Mouse (Mus musculus) heart, adult 2 months (tissue): ENCODE results near the gene Plppr1. TPM values are rescaled to one million over a fixed set of nuclear protein-coding genes. Genes with fewer than 3 reads are reported as not detected.
"Not testable (repeated sequence)": the region's sequence is repeated elsewhere in the genome, so short reads cannot be mapped to it uniquely, and the experiment has no call there.

Experiments used
- DNase-seq, 2 experiments: peaks; one replicate each; pipeline ENCODE4 v3.0.0; 2021
- H3K27ac ChIP-seq: fragments of 200-600 bp; 2 replicates; pipeline ENCODE4 v1.8.1; 2022
- H3K27me3 ChIP-seq: fragments of 200-500 bp; 2 replicates; pipeline ENCODE4 v1.6.1; 2012; ENCODE audit warnings: mild to moderate bottlenecking, low read length, inconsistent platforms, mixed read lengths; ENCODE audit not compliant: control insufficient read depth, insufficient read depth
- H3K36me3 ChIP-seq: fragments of 200-500 bp; 2 replicates; pipeline ENCODE4 v1.6.1; 2012; ENCODE audit warnings: low read length, inconsistent platforms; ENCODE audit not compliant: control insufficient read depth, insufficient read depth
- H3K4me1 ChIP-seq: fragments of 200-500 bp; 2 replicates; pipeline ENCODE4 v1.6.1; 2011; ENCODE audit warnings: low read length; ENCODE audit not compliant: control insufficient read depth, insufficient read depth
- H3K4me3 ChIP-seq: fragments of 200-600 bp; 2 replicates; pipeline ENCODE4 v1.8.1; 2022
- H3K79me2 ChIP-seq: fragments of 200-500 bp; replicated peaks from 2 replicates; pipeline ENCODE4 v1.6.1; 2012; ENCODE audit warnings: mild to moderate bottlenecking, inconsistent platforms, low read length, moderate library complexity, mixed read lengths; ENCODE audit not compliant: control insufficient read depth, insufficient read depth
- H3K9ac ChIP-seq: fragments of 200-500 bp; 2 replicates; pipeline ENCODE4 v1.6.1; 2012; ENCODE audit warnings: low read depth, mild to moderate bottlenecking, control low read depth, inconsistent platforms, low read length, mixed read lengths
- CTCF ChIP-seq: fragments of 200-600 bp; IDR thresholded peaks from 2 replicates; pipeline ENCODE4 v1.8.1; 2022; ENCODE audit warnings: antibody characterized with exemption, mild to moderate bottlenecking, moderate library complexity
- EP300 ChIP-seq: fragments of 200-500 bp; IDR thresholded peaks from 2 replicates; pipeline ENCODE4 v1.6.1; 2011; ENCODE audit warnings: low read depth, low read length, control low read depth; ENCODE audit not compliant: insufficient read depth
- POLR2A ChIP-seq: fragments of 200-500 bp; IDR thresholded peaks from 2 replicates; pipeline ENCODE4 v1.6.1; 2011; ENCODE audit warnings: mild to moderate bottlenecking, low read depth, low read length, control low read depth; ENCODE audit not compliant: insufficient read depth
- WGBS: fragments of 180-500 bp; shearing (Covaris S2); methylation state at CpG from one replicate; pipeline ENCODE4 v1.1.7; 2018; 5-methylcytosine and 5-hydroxymethylcytosine counted together
- intact Hi-C: fragments of 180-260 bp; cut with DNase I; formaldehyde crosslinking; loops from one replicate; pipeline ENCODE4 v1.15.1; 2025
- polyA plus RNA-seq: library from polyadenylated mRNA; depleted of rRNA; stranded (reverse); fragments of >200 nt; gene quantifications from 2 replicates; pipeline ENCODE4 v1.2.3, GENCODE M21; 2012
- total RNA-seq, 2 experiments: library from RNA; stranded (reverse); gene quantifications; 2 replicates each; pipeline ENCODE4 v1.2.3; 2021

The Plppr1 gene
- total and polyA plus RNA-seq, 3 experiments, result 0.05 TPM; not detected in 2

DNA sequence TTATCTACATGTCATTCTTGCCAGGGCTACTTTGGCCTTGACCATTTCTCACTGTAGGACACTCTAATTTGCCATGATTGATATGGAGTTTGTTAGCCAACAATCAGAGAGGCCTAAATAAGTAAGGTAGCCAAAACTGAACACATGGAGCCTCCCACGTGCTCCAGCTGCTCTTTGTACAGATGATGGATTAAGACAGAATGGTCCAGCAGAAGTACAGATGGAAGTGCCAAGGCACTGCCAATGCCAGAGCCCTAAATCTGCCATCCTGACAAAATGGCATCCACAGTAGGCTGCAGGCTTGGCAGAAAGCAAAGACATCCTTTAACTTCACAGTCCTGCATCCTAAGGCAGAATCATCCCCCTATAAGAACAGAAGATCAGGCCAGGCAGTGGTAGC is 237.4 kb downstream of the Plppr1 start:
- Histone ChIP-seq H3K79me2 (no peaks in the 10 kb centered on the region), H3K36me3 (no peaks in the 10 kb centered on the region), H3K9ac (no peak overlapping the region), H3K4me1 (no peaks in the 10 kb centered on the region), H3K27ac (no peak overlapping the region), H3K4me3 (no peak overlapping the region), H3K27me3 (no peaks in the 10 kb centered on the region)
- WGBS, result 60% methylated on average over 1 of the region's 1 CpGs
- TF ChIP-seq CTCF, result no peak
- TF ChIP-seq POLR2A, result no peak
- no peak for TF ChIP-seq EP300
- intact Hi-C loops, result no loop called here
- DNase-seq, result no peak

DNA sequence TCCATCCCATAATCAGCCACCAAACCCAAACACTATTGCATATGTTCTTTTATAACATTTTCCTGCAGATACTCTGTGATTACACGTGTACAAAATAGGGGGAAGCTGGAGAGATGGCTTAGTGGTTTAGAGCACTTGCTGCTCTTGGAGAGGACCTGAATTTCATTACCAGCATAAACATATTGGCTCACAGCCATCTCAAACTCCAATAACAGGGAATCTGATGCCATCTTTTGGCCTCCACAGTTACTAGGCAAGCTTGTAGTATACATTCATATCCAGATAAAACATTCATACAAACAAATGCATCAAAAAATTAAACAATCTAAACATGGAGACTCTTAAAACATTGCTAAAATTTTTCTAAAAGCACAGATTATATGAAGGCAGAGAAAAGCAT is 240.5 kb downstream of the Plppr1 start:
- Histone ChIP-seq H3K36me3 (no peaks in the 10 kb centered on the region), H3K4me1 (no peaks in the 10 kb centered on the region), H3K79me2 (no peaks in the 10 kb centered on the region), H3K27ac (no peak overlapping the region), H3K9ac (no peak overlapping the region), H3K27me3 (no peaks in the 10 kb centered on the region), H3K4me3 (no peak overlapping the region)
- 30% methylated on average over 1 of the region's 1 CpGs for WGBS
- TF ChIP-seq CTCF (no peak), POLR2A (no peak)
- DNase-seq, result no peak
- intact Hi-C loops, result no loop called here

DNA sequence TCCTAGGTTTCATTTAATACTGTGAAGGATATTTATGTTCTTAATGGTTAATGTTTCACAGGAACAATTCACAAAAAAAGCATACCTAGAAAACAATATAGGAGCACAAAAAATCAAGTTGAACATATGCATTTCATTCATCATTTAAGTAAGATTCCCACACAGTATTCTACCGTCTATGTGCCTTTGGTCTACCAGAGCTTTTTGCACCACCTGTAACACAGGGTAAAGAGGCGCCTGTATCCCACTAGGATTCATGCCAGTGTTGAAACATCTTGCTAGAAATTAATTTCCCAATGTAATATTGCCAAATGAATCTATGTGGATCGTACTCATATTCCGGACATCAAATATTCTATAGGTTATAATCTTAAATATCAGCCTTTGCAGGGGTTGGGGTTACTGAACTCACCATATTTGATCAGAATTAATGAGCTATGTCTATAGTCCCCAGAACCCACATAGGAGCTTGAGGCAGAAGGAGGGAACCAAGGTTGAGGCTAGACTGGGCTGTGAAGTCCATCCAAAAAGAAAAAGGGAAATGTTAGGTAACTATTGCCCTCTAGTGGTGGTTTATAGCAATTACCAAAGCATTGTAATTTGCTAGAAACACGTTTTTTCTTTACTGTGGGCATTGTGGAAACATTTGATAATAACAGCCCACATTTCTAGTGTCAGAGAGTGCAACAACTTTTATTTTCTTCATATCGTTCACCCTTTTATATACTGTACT is 263.0 kb downstream of the Plppr1 start:
- Histone ChIP-seq H3K4me3 (no peak overlapping the region), H3K79me2 (no peaks in the 10 kb centered on the region), H3K9ac (no peak overlapping the region), H3K36me3 (no peaks in the 10 kb centered on the region), H3K4me1 (no peaks in the 10 kb centered on the region), H3K27me3 (no peaks in the 10 kb centered on the region), H3K27ac (no peak overlapping the region)
- 53% methylated on average over 6 of the region's 6 CpGs for WGBS
- intact Hi-C loops, result loop anchor here (1.0 to 5.0 kb wide), 2 partner anchors 543 to 630 kb away; no protein-coding TSS in a partner anchor
- no peak for TF ChIP-seq POLR2A
- TF ChIP-seq CTCF, result peak; percentile 80
- no peak for DNase-seq

DNA sequence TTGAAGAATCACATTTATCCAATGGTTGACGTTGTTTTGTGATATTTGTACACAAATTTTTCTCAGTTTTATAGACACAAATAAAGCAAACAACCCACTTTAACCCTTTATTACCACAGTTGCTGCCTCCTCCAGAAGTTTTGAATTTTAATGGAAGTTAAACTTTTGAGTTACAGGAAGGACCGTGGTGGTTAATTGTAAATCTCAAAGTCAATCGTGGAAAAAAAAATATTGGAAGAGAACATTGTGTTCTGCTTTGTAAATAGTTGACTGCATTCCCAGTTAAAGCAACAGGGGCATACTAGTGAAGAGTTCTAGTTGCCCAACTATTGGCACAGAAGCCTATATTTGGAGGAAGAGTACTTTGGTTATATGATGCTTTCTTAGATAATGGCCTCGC is 278.9 kb downstream of the Plppr1 start:
- H3K79me2 ChIP-seq, H3K27me3 ChIP-seq, H3K4me1 ChIP-seq, H3K36me3 ChIP-seq, H3K4me3 ChIP-seq, intact Hi-C loops, H3K9ac ChIP-seq, DNase-seq, H3K27ac ChIP-seq: not testable (repeated sequence)
- 62% methylated on average over 3 of the region's 4 CpGs for WGBS

DNA sequence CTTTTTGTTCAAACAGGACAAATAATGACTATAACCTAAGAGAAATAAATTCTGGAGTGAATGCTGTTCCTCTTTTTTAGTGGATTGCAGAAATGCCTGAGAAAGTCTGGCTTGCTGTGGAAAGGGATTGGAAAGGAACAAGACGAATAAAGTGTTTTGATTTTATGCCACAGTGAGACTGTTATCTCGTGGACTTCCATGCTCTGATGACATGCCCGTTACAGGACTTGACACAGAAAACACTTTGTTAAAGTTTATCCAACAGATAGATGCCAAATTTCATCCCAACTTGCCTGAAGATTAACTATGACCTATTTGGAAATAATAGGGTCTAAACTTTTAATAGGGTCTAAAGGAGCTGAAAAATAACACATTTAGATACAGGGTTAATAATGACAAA is 281.0 kb downstream of the Plppr1 start:
- H3K9ac ChIP-seq, H3K79me2 ChIP-seq, H3K27me3 ChIP-seq, H3K4me1 ChIP-seq, H3K27ac ChIP-seq, H3K36me3 ChIP-seq, intact Hi-C loops, H3K4me3 ChIP-seq, DNase-seq: not testable (repeated sequence)
- 35% methylated on average over 3 of the region's 3 CpGs for WGBS

DNA sequence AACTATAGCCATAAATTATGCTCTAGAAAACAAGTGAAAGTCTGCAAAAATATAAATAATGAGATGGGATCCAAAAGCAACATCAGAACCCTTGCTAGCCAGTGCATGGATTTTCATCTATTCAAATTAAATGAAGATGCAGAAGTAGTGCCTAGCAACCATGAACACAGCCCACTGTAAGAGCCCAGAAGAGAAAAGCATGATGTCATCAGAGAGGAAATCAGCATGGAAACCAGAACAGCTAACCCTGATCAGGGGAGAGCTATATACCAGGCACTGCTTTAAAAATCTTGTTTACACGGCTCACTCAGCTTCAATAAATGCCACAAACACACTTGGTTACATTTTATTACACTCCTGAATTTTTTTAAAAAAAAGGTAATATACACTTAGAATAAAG is 288.9 kb downstream of the Plppr1 start:
- H3K27me3 ChIP-seq, H3K4me3 ChIP-seq, H3K27ac ChIP-seq, intact Hi-C loops, DNase-seq, H3K79me2 ChIP-seq, H3K4me1 ChIP-seq, H3K9ac ChIP-seq, H3K36me3 ChIP-seq: not testable (repeated sequence)
- WGBS, result 60% methylated on average over 1 of the region's 1 CpGs

DNA sequence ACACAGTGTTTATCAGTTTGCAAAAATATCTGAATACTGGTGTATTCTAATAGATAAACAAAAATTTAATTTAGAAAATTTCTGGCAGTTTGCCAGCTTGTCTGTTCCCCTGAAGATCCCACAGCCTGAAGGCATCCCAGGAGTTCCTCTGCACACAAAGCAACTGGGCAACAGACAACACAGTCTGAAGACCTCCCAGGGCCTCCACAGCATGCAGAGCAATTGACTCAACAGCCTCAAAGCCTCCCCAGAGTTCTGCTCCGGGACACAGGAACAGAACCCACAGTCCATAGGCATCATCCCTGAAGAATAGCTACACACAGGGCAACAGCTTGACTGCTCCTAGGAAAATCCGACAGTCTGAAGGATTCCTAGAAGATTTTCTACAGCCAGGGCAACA is 289.6 kb downstream of the Plppr1 start:
- no peaks in the 10 kb centered on the region for H3K27me3 ChIP-seq
- no peak overlapping the region for H3K9ac ChIP-seq
- H3K4me3 ChIP-seq, result no peak overlapping the region
- WGBS, result 72% methylated on average over 2 of the region's 2 CpGs
- H3K36me3 ChIP-seq, result no peaks in the 10 kb centered on the region
- H3K79me2 ChIP-seq, result no peaks in the 10 kb centered on the region
- TF ChIP-seq CTCF (no peak), POLR2A (no peak), EP300 (no peak)
- no peak for DNase-seq
- H3K27ac ChIP-seq, result no peak overlapping the region
- H3K4me1 ChIP-seq, result no peaks in the 10 kb centered on the region
- intact Hi-C loops, result no loop called here
